Mouse (Mus musculus) erythroblast, embryonic 14.5 days (primary cell): ENCODE data around the gene Slc35b2.

Source experiments
- GATA1 ChIP-seq: IDR thresholded peaks from 2 replicates; pipeline ENCODE4 v1.6.1; 2012; ENCODE audit warnings: low read length, inconsistent platforms, mixed read lengths
- TAL1 ChIP-seq: IDR thresholded peaks from 3 replicates; pipeline ENCODE4 v1.6.1; 2012; ENCODE audit warnings: low read length, inconsistent platforms, mixed read lengths

DNA sequence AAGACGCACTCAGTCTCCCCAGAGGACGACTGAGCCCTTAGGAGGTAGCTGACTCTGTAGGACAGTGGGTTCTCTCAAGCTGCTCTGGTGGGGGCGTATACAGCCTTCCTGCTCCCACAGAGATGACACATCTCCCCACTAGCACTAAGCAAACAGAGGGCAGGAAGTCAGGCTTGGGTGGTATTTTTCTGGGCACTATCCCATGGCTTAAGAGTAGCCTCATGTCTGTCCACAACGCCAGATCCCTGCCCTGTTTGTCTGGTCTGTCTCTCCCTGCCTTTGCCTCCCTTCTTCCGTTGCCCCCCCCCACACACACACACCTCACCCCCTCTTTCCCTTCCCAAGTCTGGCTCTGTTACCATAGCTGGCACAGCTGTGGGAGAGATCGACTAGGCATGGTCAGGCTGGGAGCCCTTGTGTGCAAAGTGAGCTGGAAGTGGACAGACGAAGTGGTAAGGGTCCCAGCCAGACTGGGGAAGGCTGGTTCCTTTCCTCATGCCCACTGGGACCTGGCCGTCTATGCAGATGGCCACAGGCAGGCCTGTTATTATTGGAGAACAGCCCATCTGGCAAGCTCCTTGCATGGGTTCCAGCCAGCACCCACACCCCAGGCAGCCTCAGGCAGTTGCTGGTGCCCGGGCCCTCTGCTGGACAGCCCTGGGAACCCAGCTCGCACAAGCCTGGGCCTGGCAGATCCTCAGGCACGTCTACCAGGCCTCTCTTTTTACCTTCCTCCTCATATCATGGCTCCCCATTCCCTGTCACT is 33.1 kb downstream of the Slc35b2 start:
- TF ChIP-seq GATA1, result no peak
- TF ChIP-seq TAL1, result no peak
